Mouse (Mus musculus) kidney, embryonic 15.5 days (tissue): ENCODE measurements at regions not wholly inside any gene's neighbourhood (a gene's known extent, or its start where the extent isn't known, plus 50 kb on each side); places are given as distances from the start of the nearest gene placed in this dataset.
A peak's percentile ranks its signal among the peaks of the same experiment; 100 is the strongest.

Source experiments
- ATAC-seq: fragments of 200-750 bp; cut with Nextera tagmentation; replicated peaks from 2 replicates; pipeline ENCODE4 v1.8.0; 2017; ENCODE audit warnings: moderate TSS enrichment; ENCODE audit not compliant: low FRiP score
- H3K27ac ChIP-seq: fragments of 300-500 bp; sonication (generic); 2 replicates; pipeline ENCODE4 v1.5.1; 2015; ENCODE audit warnings: mild to moderate bottlenecking, inconsistent platforms
- H3K27me3 ChIP-seq: fragments of 300-500 bp; sonication (generic); 2 replicates; pipeline ENCODE4 v1.6.1; 2015; ENCODE audit warnings: inconsistent platforms
- H3K36me3 ChIP-seq: fragments of 300-500 bp; sonication (generic); 2 replicates; pipeline ENCODE4 v1.6.1; 2015; ENCODE audit warnings: inconsistent platforms
- H3K4me1 ChIP-seq: fragments of 300-500 bp; sonication (generic); 2 replicates; pipeline ENCODE4 v1.6.1; 2015; ENCODE audit warnings: inconsistent platforms
- H3K4me2 ChIP-seq: fragments of 300-500 bp; sonication (generic); 2 replicates; pipeline ENCODE4 v1.6.1; 2015; ENCODE audit warnings: moderate library complexity, mild to moderate bottlenecking, inconsistent platforms
- H3K4me3 ChIP-seq: fragments of 300-500 bp; sonication (generic); replicated peaks from 2 replicates; pipeline ENCODE4 v1.5.1; 2015; ENCODE audit warnings: mild to moderate bottlenecking, inconsistent platforms
- H3K9ac ChIP-seq: fragments of 300-500 bp; sonication (generic); 2 replicates; pipeline ENCODE4 v1.6.1; 2015; ENCODE audit warnings: mild to moderate bottlenecking, inconsistent platforms
- H3K9me3 ChIP-seq: fragments of 300-500 bp; sonication (generic); replicated peaks from 2 replicates; pipeline ENCODE4 v1.6.1; 2016; ENCODE audit warnings: inconsistent platforms
- WGBS: fragments of 180-500 bp; shearing (Covaris S2); methylation state at CpG from one replicate; pipeline ENCODE4 v1.1.7; 2015; ENCODE audit warnings: mixed read lengths; 5-methylcytosine and 5-hydroxymethylcytosine counted together

DNA sequence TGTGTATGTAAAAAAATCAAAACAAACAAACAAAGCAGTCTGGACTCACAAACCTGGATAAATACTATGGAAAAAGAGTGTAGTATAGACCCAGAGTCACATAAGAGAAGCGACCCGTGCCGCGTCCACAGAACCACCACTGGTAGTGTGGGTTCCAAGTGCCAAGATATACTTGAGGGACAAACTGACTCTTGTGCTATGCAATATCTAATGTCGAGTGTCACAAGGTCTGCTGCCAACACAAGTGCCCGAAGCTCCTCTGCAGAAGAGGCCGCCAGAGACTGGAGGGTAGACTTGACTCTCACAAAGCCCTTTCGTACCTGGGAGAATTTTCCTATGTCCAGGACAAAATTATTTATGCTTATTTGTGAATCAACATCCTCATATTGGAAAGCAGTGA lies 74.8 kb upstream of the Btg3 start:
- Histone ChIP-seq H3K4me3 (no peak overlapping the region), H3K27ac (no peak overlapping the region), H3K4me1 (no peaks in the 10 kb centered on the region), H3K36me3 (no peaks in the 10 kb centered on the region), H3K9ac (no peak overlapping the region), H3K27me3 (no peaks in the 10 kb centered on the region), H3K9me3 (peaks cover 4% of the 10 kb centered on the region; the same call in 1 of the 2 replicates), H3K4me2 (no peak overlapping the region)
- ATAC-seq = no peak; the same call in 1 of the 2 replicates
- WGBS = 88% methylated on average over 8 of the region's 8 CpGs

DNA sequence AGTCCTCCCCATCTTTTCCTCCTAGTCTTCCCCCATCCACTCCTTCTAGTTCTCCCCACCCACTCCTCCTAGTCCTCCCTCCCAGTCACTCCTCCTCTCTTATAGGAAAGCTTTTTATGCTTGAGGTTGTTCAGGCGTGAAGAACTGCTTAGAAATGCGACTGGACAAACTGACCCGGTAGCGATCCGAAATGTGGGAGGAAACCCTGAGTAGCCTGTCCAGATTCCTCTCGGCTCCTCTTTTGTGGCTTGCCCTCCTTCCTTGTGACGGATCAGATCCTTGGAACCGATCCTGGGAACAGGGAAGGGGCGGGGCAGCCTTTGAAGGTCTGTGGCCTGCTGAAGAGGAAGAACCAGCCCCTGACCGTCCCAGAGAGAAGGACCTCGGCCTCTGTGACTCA lies 74.3 kb upstream of the Btg3 start:
- peak; percentile 70 for ATAC-seq
- no peak overlapping the region for H3K4me3 ChIP-seq
- WGBS = 40% methylated on average over 11 of the region's 11 CpGs
- H3K9ac ChIP-seq = no peak overlapping the region
- peak overlapping the region; percentile 14; the same call in 1 of the 2 replicates for H3K4me2 ChIP-seq
- H3K4me1 ChIP-seq = no peaks in the 10 kb centered on the region
- no peaks in the 10 kb centered on the region for H3K27me3 ChIP-seq
- no peaks in the 10 kb centered on the region for H3K36me3 ChIP-seq
- H3K27ac ChIP-seq = no peak overlapping the region
- peaks cover 4% of the 10 kb centered on the region; the same call in 1 of the 2 replicates for H3K9me3 ChIP-seq

DNA sequence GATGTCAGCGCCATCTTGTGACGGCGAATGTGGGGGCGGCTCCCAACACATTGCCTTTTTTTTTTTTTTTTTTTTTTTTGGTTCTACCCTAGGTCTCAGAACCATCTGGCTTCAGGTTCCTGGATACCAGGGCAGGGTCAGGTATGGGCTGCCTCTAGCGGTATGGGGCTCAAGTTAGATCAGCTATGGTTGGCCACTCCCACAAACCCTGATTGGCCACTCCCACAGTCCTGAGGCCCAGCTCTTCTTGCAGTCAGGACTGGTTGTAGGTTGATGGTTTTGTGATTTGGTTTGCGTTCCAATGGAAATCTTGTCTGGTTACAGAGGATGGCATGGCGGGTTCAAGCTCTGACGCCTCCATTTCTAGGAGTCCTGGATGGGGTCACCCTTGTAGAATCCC lies 72.2 kb upstream of the Btg3 start:
- Histone ChIP-seq H3K27ac (no peak overlapping the region), H3K4me3 (no peak overlapping the region), H3K36me3 (no peaks in the 10 kb centered on the region), H3K9me3 (peaks cover 4% of the 10 kb centered on the region; the same call in 1 of the 2 replicates), H3K4me1 (no peaks in the 10 kb centered on the region), H3K9ac (no peak overlapping the region), H3K4me2 (no peak overlapping the region), H3K27me3 (no peaks in the 10 kb centered on the region)
- WGBS = 96% methylated on average over 7 of the region's 8 CpGs
- ATAC-seq = no peak

DNA sequence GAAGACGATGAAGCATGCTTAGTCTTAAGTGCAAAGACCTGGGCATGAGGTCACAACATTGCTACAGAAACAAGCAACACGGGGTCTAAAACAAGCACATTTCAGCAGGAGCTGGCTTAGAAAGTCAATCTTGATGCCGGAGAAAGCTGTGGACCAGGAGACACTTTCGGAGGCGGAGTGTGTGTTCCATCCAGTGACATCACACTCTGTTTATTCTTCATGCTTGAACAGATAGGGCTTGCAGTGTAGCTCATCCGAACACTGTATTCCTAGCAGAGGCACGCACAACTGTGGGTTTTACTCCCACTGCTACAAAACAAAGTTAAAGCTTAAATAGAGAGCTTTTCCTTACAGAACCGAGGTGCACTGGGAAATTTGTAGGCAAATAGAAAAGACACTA lies 66.3 kb upstream of the Btg3 start:
- 87% methylated on average over 8 of the region's 8 CpGs for WGBS
- Histone ChIP-seq H3K9ac (no peak overlapping the region), H3K27ac (no peak overlapping the region), H3K4me1 (no peaks in the 10 kb centered on the region), H3K27me3 (no peaks in the 10 kb centered on the region), H3K36me3 (no peaks in the 10 kb centered on the region), H3K4me2 (no peak overlapping the region), H3K4me3 (no peak overlapping the region), H3K9me3 (no peaks in the 10 kb centered on the region)
- ATAC-seq = no peak

DNA sequence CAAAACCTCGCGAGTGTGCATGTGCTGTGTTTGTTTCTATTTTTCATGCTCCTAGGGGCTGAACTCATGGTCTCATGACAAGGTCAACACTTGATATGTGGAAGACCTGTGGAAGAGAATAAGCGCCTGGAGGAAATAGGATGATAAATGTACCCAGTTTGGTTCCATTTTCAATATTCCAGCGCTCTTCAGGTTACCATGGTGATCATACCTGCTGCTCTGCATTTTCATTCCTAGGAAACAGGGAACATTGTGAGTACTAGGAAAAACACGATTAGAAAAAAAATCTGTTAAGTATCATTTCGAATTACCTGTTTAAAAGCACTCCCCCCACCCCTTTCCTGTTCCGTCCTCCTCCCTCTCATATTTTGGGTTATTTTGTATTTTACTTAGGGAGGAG lies 65.8 kb upstream of the Btg3 start:
- Histone ChIP-seq H3K4me3 (no peak overlapping the region), H3K9me3 (no peaks in the 10 kb centered on the region), H3K27ac (no peak overlapping the region), H3K4me1 (no peaks in the 10 kb centered on the region), H3K4me2 (no peak overlapping the region), H3K27me3 (no peaks in the 10 kb centered on the region), H3K9ac (no peak overlapping the region), H3K36me3 (no peaks in the 10 kb centered on the region)
- 88% methylated on average over 7 of the region's 7 CpGs for WGBS
- no peak for ATAC-seq

DNA sequence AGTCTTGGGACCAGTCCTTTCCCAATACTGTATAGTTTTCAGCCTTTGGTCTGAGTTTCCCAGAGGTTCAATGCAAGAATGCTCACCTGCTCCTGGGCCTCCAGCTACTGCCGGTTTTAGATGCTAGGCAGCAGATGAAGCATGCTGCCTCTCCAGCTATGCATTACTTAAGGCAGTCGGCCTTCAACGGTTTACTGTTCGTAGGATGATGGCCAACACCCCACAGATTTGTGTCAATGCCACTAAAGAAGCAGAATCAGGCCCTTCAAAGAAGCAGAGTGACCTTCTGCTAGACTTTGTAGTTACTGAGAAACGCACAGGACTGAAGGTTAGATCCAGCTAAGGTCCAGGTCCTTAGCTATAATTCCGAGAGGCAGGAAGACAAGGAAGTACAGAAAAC lies 65.0 kb upstream of the Btg3 start:
- Histone ChIP-seq H3K4me1 (no peaks in the 10 kb centered on the region), H3K27me3 (no peaks in the 10 kb centered on the region), H3K4me2 (no peak overlapping the region), H3K4me3 (no peak overlapping the region), H3K9ac (no peak overlapping the region), H3K27ac (no peak overlapping the region), H3K36me3 (no peaks in the 10 kb centered on the region), H3K9me3 (no peaks in the 10 kb centered on the region)
- no peak for ATAC-seq
- WGBS = 80% methylated on average over 6 of the region's 6 CpGs

DNA sequence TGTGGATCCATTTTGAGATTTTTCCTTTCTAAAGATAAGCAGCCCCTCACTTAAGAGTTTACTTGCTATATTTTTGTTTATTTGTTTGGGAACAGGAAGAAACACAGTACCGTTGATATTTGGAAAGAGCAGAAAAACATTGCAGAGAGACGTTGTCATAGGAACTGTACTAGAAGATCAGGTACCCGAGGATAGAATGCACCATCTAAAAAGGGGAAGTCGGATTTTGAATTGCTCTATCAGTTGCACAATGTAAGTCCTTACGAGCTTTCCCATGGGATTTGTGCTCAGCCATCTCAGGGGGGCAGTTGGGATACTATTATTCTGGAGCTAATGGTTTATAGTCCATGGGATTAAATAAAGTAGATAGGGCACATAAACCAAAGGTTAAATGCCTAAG lies 58.7 kb upstream of the Btg3 start:
- H3K36me3 ChIP-seq = no peaks in the 10 kb centered on the region
- 77% methylated on average over 5 of the region's 5 CpGs for WGBS
- no peak overlapping the region for H3K4me2 ChIP-seq
- no peaks in the 10 kb centered on the region for H3K9me3 ChIP-seq
- H3K27ac ChIP-seq = no peak overlapping the region
- no peaks in the 10 kb centered on the region for H3K4me1 ChIP-seq
- no peak overlapping the region for H3K9ac ChIP-seq
- H3K4me3 ChIP-seq = no peak overlapping the region
- ATAC-seq = no peak
- no peaks in the 10 kb centered on the region for H3K27me3 ChIP-seq

DNA sequence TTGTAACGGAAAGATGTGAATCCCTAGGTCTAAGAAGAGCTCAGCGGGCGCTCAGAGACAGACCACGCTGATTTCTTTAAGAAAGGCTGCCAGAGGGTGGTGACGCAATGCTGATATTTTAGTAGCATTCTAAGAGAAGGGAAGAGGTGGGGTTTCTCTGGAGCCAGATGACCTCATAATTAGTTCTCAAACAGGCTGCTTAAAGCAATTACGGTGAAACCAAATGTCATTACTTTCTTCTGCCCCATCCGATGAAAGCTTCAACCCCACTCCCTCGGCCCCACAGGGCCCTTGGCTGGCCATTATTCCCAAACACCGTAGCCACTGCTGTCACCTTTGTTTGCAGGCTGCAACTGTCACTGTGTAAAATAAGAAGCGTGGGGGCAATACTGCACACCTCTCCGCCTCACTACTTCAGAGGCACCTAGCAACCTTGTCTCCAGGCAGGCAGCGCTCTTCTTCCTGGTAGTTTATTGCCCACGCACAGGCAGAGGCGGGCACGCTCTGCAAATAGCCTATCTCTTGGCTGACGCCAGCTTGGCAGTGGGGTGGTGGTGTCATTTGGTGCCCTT lies 50.6 kb upstream of the Btg3 start:
- Histone ChIP-seq H3K4me3 (peak overlapping the region; percentile 28), H3K9ac (0 out of 2 replicates have a peak overlapping the region, but pooled peaks have one; percentile 14), H3K27ac (no peak overlapping the region), H3K36me3 (no peaks in the 10 kb centered on the region), H3K27me3 (no peaks in the 10 kb centered on the region), H3K4me2 (peak overlapping the region; percentile 57), H3K9me3 (no peaks in the 10 kb centered on the region), H3K4me1 (peaks cover 5% of the 10 kb centered on the region; the same call in 1 of the 2 replicates)
- 8% methylated on average over 16 of the region's 16 CpGs for WGBS
- peak; percentile 72 for ATAC-seq
